ENCODE assay signal across 30 mouse cellular contexts in the genomic region with DNA sequence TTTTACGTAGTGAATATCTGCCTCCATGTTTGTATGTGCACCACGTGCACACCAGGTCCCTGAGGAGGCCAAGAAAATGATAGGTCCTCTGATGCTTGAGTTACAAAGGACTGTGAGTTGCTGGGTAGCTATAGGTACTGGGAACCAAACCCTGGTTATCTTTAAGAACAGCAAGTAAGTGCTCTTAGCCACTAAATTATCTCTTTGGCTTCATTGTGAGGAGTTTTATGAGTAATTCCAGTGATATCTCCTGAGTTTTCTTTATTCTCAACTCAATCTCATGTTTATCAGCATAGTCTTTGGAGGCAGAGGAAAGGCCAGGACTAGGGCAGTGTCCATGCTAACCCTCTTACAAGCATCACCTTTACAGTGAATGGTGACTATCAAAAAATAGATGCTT.
"Had no signal": no experiment of that assay in that cellular context is flagged by ENCODE, and none has a peak within 500 bp of the region (broad histone marks: within the 10 kb centered on the region; RNA-seq: fewer than 3 reads in every experiment).

No protein-coding gene starts in this region.

- H3K36me3 ChIP-seq: limb, embryonic 10.5 days; limb, embryonic 12.5 days; limb, embryonic 13.5 days; limb, embryonic 15.5 days; liver, embryonic 12.5 days; liver, embryonic 13.5 days; liver, embryonic 15.5 days; lung, embryonic 15.5 days; midbrain, embryonic 10.5 days; midbrain, embryonic 12.5 days; midbrain, embryonic 13.5 days had no signal

- H3K27me3 ChIP-seq: limb, embryonic 15.5 days; liver, embryonic 12.5 days; liver, embryonic 13.5 days; liver, embryonic 15.5 days; lung, embryonic 15.5 days; megakaryocyte, embryonic 14.5 days; midbrain, embryonic 12.5 days; midbrain, embryonic 13.5 days had no signal

- H3K27ac ChIP-seq: left cerebral cortex, adult 2 months; limb, embryonic 12.5 days; limb, embryonic 13.5 days; limb, embryonic 15.5 days; liver, embryonic 12.5 days; liver, embryonic 13.5 days; liver, embryonic 14.5 days; liver, embryonic 15.5 days; lung, embryonic 15.5 days; macrophage; midbrain, embryonic 10.5 days; midbrain, embryonic 12.5 days; midbrain, embryonic 13.5 days had no signal

- H3K9me3 ChIP-seq: limb, embryonic 10.5 days; limb, embryonic 12.5 days; limb, embryonic 13.5 days; limb, embryonic 15.5 days; liver, embryonic 12.5 days; liver, embryonic 13.5 days; liver, embryonic 15.5 days; lung, embryonic 15.5 days; megakaryocyte, embryonic 14.5 days; midbrain, embryonic 10.5 days; midbrain, embryonic 12.5 days; midbrain, embryonic 13.5 days had no signal

- H3K4me1 ChIP-seq: liver, embryonic 12.5 days; liver, embryonic 13.5 days; liver, embryonic 15.5 days; lung, embryonic 15.5 days; midbrain, embryonic 12.5 days; midbrain, embryonic 13.5 days had no signal

- DNase-seq: left cerebral cortex, postnatal 4 days; liver; liver, embryonic 13.5 days; liver, postnatal 0 days; lung, adult 18-20 months; lung, adult 2 months; lung, embryonic 14.5 days; lung, postnatal 10 days; lung, postnatal 14 days; lung, postnatal 36 days; lung, postnatal 4 days; midbrain, embryonic 14.5 days had no signal

- H3K4me2 ChIP-seq: limb, embryonic 12.5 days; limb, embryonic 13.5 days; limb, embryonic 15.5 days; liver, embryonic 11.5 days; liver, embryonic 12.5 days; liver, embryonic 13.5 days; liver, embryonic 15.5 days; lung, embryonic 14.5 days; lung, embryonic 15.5 days; midbrain, embryonic 12.5 days; midbrain, embryonic 13.5 days had no signal

- H3K9ac ChIP-seq: limb, embryonic 12.5 days; limb, embryonic 13.5 days; limb, embryonic 15.5 days; liver, embryonic 12.5 days; liver, embryonic 13.5 days; liver, embryonic 14.5 days; liver, embryonic 15.5 days; liver, postnatal 0 days; lung, embryonic 14.5 days; lung, embryonic 15.5 days; midbrain, embryonic 12.5 days; midbrain, embryonic 13.5 days had no signal

- ATAC-seq: liver, embryonic 12.5 days; liver, postnatal 0 days; lung, postnatal 0 days; midbrain, embryonic 13.5 days; midbrain, embryonic 16.5 days had no signal

- H3K4me3 ChIP-seq: left cerebral cortex, adult 2 months; limb, embryonic 10.5 days; limb, embryonic 12.5 days; limb, embryonic 13.5 days; limb, embryonic 15.5 days; liver, embryonic 12.5 days; liver, embryonic 13.5 days; liver, embryonic 15.5 days; lung, embryonic 15.5 days; megakaryocyte, embryonic 14.5 days; midbrain, embryonic 10.5 days; midbrain, embryonic 12.5 days; midbrain, embryonic 13.5 days; myocyte had no signal
